Mouse (Mus musculus) forebrain, postnatal 0 days (tissue): ENCODE data around the gene Rap1gap2. TPM values are rescaled to one million over a fixed set of nuclear protein-coding genes. Genes with fewer than 3 reads are reported as not detected.

Experiments used
- ATAC-seq: fragments of 200-750 bp; cut with Nextera tagmentation; 2 replicates; pipeline ENCODE4 v1.8.0; 2017; ENCODE audit warnings: mild to moderate bottlenecking, moderate library complexity
- DNase-seq: peaks from one replicate; pipeline ENCODE4 v3.0.0-alpha.2; 2015
- H3K27ac ChIP-seq: fragments of 300-500 bp; sonication (generic); 2 replicates; pipeline ENCODE4 v1.5.1; 2014; ENCODE audit warnings: low read depth, mild to moderate bottlenecking, antibody characterized with exemption, low read length, moderate library complexity, mixed read lengths
- H3K27me3 ChIP-seq: fragments of 300-500 bp; sonication (generic); 2 replicates; pipeline ENCODE4 v1.6.1; 2014; ENCODE audit warnings: mild to moderate bottlenecking, low read length, mixed read lengths; ENCODE audit not compliant: insufficient read depth
- H3K36me3 ChIP-seq: fragments of 300-500 bp; sonication (generic); 2 replicates; pipeline ENCODE4 v1.6.1; 2014; ENCODE audit warnings: mild to moderate bottlenecking, moderate library complexity; ENCODE audit not compliant: insufficient read depth
- H3K4me1 ChIP-seq: fragments of 300-500 bp; sonication (generic); 2 replicates; pipeline ENCODE4 v1.6.1; 2014; ENCODE audit warnings: antibody characterized with exemption; ENCODE audit not compliant: insufficient read depth
- H3K4me2 ChIP-seq: fragments of 300-500 bp; sonication (generic); 2 replicates; pipeline ENCODE4 v1.6.1; 2014; ENCODE audit warnings: low read depth, mild to moderate bottlenecking, moderate library complexity
- H3K4me3 ChIP-seq: fragments of 300-500 bp; sonication (generic); 2 replicates; pipeline ENCODE4 v1.5.1; 2014; ENCODE audit warnings: low read depth, low read length, mixed read lengths
- H3K9ac ChIP-seq: fragments of 300-500 bp; sonication (generic); 2 replicates; pipeline ENCODE4 v1.6.1; 2014; ENCODE audit warnings: mild to moderate bottlenecking
- H3K9me3 ChIP-seq: fragments of 300-500 bp; sonication (generic); 2 replicates; pipeline ENCODE4 v1.6.1; 2016; ENCODE audit warnings: low read length
- CTCF ChIP-seq: sonication (generic); IDR thresholded peaks from 2 replicates; pipeline ENCODE4 v1.5.1; 2016; ENCODE audit warnings: antibody characterized with exemption, control low read depth, low read depth
- WGBS: fragments of 180-500 bp; shearing (Covaris S2); extraction: QIAGEN DNeasy Blood & Tissue Kit; methylation state at CpG from one replicate; pipeline ENCODE4 v1.1.7; 2014; 5-methylcytosine and 5-hydroxymethylcytosine counted together
- polyA plus RNA-seq: library from polyadenylated mRNA; unstranded; fragments of >200 nt; fragmentation: Nextera tagmentation; extraction: Ambion mirVana; gene quantifications from 2 replicates; pipeline ENCODE4 v1.2.1, GENCODE M21; 2015
- total RNA-seq: library from RNA; depleted of rRNA; stranded (reverse); fragments of >200 nt; gene quantifications from 2 replicates; pipeline ENCODE4 v1.2.3, GENCODE M21; 2014

Rap1gap2 gene
- total and polyA plus RNA-seq, 2 experiments from 2014 or later, result 12.2 to 43.7 TPM

GRCm38 (mm10) chr11:74409757-74410174 is 200.9 kb downstream of the Rap1gap2 start:
- no peak for TF ChIP-seq CTCF
- Histone ChIP-seq H3K9ac (no peak overlapping the region), H3K27me3 (no peaks in the 10 kb centered on the region), H3K4me1 (peaks cover 7% of the 10 kb centered on the region), H3K27ac (peak overlapping the region; percentile 76), H3K9me3 (no peaks in the 10 kb centered on the region), H3K4me2 (no peak overlapping the region), H3K4me3 (no peak overlapping the region), H3K36me3 (peaks cover 4% of the 10 kb centered on the region; the same call in 1 of the 2 replicates)
- peak; percentile 71 for DNase-seq
- ATAC-seq, result peak; percentile 76
- 28% methylated on average over 4 of the region's 4 CpGs for WGBS

DNA sequence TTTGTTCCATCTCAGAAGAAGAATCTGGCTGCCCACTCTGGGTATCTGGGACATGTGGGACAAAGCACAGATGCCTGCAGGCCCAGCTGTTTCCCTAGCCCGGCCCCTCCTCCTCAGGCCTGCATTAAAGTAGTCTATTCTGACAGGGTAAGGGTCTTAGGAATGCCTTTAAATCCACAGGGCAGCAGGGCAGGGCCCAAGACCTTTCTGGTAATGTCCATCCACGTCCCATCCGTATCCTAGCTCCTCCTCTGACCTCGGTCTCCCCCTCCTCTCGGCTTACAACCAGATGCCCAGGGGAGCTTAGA is 201.3 kb downstream of the Rap1gap2 start:
- peak overlapping the region; percentile 76 for H3K27ac ChIP-seq
- WGBS, result 30% methylated on average over 5 of the region's 5 CpGs
- no peaks in the 10 kb centered on the region for H3K27me3 ChIP-seq
- H3K9me3 ChIP-seq, result no peaks in the 10 kb centered on the region
- H3K9ac ChIP-seq, result no peak overlapping the region
- no peak for DNase-seq
- H3K4me1 ChIP-seq, result peaks cover 7% of the 10 kb centered on the region
- TF ChIP-seq CTCF, result no peak
- peak; percentile 34 for ATAC-seq
- H3K4me3 ChIP-seq, result no peak overlapping the region
- H3K36me3 ChIP-seq, result peaks cover 4% of the 10 kb centered on the region; the same call in 1 of the 2 replicates
- H3K4me2 ChIP-seq, result no peak overlapping the region

DNA sequence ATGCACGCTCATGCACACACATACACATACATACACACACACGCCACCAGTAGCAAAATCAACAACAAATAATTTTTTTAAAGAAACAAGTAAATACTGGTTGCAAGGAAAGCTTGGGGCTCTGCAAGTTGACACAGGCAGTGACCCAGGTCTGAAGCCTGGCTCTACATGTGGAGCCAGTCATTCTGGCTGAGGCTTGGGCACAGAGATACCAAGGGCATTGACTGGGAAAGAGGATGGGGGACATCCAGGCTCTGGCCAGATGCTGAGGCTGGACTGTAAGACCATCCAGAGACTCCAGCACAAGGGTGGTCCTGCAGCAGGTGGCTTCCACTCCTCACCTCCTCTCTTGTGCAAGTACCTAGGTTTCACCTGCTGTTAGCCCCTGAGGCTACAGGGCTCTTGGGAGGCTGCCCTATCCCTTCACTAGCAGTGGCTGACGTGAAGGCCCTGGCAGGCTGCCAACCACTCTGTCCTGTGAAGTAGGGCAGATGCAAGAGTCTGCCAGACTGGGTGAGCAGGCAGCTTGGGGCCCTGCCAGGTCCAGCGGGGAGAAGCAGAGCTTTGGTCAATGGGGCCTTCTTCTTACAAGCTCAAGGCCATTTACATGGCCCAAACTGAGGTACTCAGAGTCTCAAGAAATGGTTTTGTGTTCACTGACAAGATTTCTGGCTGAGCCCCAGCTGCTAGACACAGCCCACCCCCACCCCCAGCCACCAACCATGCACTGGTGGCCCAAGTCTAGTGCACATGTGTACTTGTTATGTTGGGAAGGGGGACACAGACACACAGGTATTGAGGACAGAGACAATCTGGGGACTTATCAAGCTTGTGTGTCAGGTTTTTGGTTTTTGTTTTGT is 201.9 kb downstream of the Rap1gap2 start:
- Histone ChIP-seq H3K27me3 (no peaks in the 10 kb centered on the region), H3K4me1 (peaks cover 7% of the 10 kb centered on the region), H3K9me3 (no peaks in the 10 kb centered on the region), H3K27ac (peak overlapping the region; percentile 76), H3K36me3 (peaks cover 4% of the 10 kb centered on the region; the same call in 1 of the 2 replicates), H3K9ac (no peak overlapping the region), H3K4me3 (no peak overlapping the region), H3K4me2 (no peak overlapping the region)
- peak; percentile 86 for DNase-seq
- 49% methylated on average over 4 of the region's 4 CpGs for WGBS
- TF ChIP-seq CTCF, result no peak
- ATAC-seq, result peak; percentile 84

- Histone ChIP-seq H3K4me3 (no peak overlapping the region), H3K27ac (no peak overlapping the region), H3K9ac (no peak overlapping the region), H3K36me3 (peaks cover 4% of the 10 kb centered on the region; the same call in 1 of the 2 replicates), H3K9me3 (no peaks in the 10 kb centered on the region), H3K4me2 (no peak overlapping the region), H3K4me1 (peaks cover 7% of the 10 kb centered on the region), H3K27me3 (no peaks in the 10 kb centered on the region)
- 79% methylated on average over 7 of the region's 7 CpGs for WGBS
- no peak for TF ChIP-seq CTCF
- ATAC-seq (no peak), DNase-seq (no peak)
Measured at GRCm38 (mm10) chr11:74405201-74405600, 205.5 kb downstream of the Rap1gap2 start.

- ATAC-seq (no peak), DNase-seq (no peak)
- Histone ChIP-seq H3K4me2 (no peak overlapping the region), H3K36me3 (0 out of 2 replicates have a peak, but pooled peaks cover 4% of the 10 kb centered on the region), H3K4me3 (no peak overlapping the region), H3K4me1 (peaks cover 7% of the 10 kb centered on the region), H3K27me3 (no peaks in the 10 kb centered on the region), H3K27ac (no peak overlapping the region), H3K9me3 (no peaks in the 10 kb centered on the region), H3K9ac (no peak overlapping the region)
- no peak for TF ChIP-seq CTCF
- 82% methylated on average over 2 of the region's 2 CpGs for WGBS
Measured at GRCm38 (mm10) chr11:74404216-74404615, 206.5 kb downstream of the Rap1gap2 start.

DNA sequence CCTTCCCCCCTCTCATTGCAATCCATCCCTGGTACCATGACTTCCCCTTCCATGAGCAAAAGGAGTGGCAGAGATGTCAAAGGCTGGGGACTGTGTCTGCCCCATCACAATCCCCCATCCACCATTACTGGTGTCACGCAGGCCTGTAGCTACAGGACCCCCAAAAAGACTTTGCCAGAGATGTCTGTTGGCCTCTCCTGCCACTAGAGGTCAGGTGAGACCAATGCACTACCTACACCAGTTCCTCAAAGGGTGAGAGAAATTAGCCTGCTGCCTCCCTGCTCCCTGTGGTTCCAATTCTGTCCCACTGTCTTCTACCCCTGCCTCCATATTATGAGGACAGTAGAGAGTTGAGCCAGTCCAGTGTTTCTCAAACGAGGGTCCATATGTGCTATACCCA is 208.6 kb downstream of the Rap1gap2 start:
- TF ChIP-seq CTCF, result peak; percentile 73
- Histone ChIP-seq H3K36me3 (0 out of 2 replicates have a peak, but pooled peaks cover 4% of the 10 kb centered on the region), H3K4me3 (no peak overlapping the region), H3K4me2 (no peak overlapping the region), H3K27me3 (no peaks in the 10 kb centered on the region), H3K4me1 (no peaks in the 10 kb centered on the region), H3K9me3 (no peaks in the 10 kb centered on the region), H3K9ac (no peak overlapping the region), H3K27ac (no peak overlapping the region)
- ATAC-seq (peak; percentile 58; the same call in 1 of the 2 replicates), DNase-seq (peak; percentile 41)
- 58% methylated on average over 2 of the region's 2 CpGs for WGBS

- Histone ChIP-seq H3K4me2 (no peak overlapping the region), H3K9ac (no peak overlapping the region), H3K4me1 (no peaks in the 10 kb centered on the region; the same call in 1 of the 2 replicates), H3K9me3 (no peaks in the 10 kb centered on the region), H3K27me3 (no peaks in the 10 kb centered on the region), H3K4me3 (no peak overlapping the region), H3K36me3 (peaks cover 13% of the 10 kb centered on the region), H3K27ac (no peak overlapping the region)
- TF ChIP-seq CTCF, result no peak
- no peak for ATAC-seq
- DNase-seq, result no peak
- 86% methylated on average over 18 of the region's 18 CpGs for WGBS
Measured at GRCm38 (mm10) chr11:74395583-74395982, 215.1 kb downstream of the Rap1gap2 start.
